Mouse (Mus musculus) ovary, postnatal 14 days (tissue): ENCODE data around the gene Tapbpl.
"Not testable (repeated sequence)": the region's sequence is repeated elsewhere in the genome, so short reads cannot be mapped to it uniquely, and the experiment has no call there.

Source experiments
- DNase-seq: peaks from one replicate; pipeline ENCODE4 v3.0.0; 2022; ENCODE audit warnings: low spot score

Tapbpl gene

GRCm38 (mm10) chr6:125231117-125232044 lies at the start of gene Tapbpl:
TSS of gene Tapbpl (minus strand) at chr6:125231860.
- peak; percentile 41 for DNase-seq

GRCm38 (mm10) chr6:125279729-125280128 lies 48.1 kb upstream of the Tapbpl start:
- DNase-seq: no peak

GRCm38 (mm10) chr6:125274841-125275563 lies 43.3 kb upstream of the Tapbpl start:
- peak; percentile 39 for DNase-seq

GRCm38 (mm10) chr6:125272228-125272785 lies 40.6 kb upstream of the Tapbpl start:
- no peak for DNase-seq

- peak; percentile 91 for DNase-seq
Measured at GRCm38 (mm10) chr6:125271455-125272227, 40.0 kb upstream of the Tapbpl start.

GRCm38 (mm10) chr6:125268799-125269198 lies 37.1 kb upstream of the Tapbpl start:
- DNase-seq: no peak

GRCm38 (mm10) chr6:125267469-125267868 lies 35.8 kb upstream of the Tapbpl start:
- no peak for DNase-seq

- not testable (repeated sequence) for DNase-seq
Measured at GRCm38 (mm10) chr6:125266600-125266999, 34.9 kb upstream of the Tapbpl start.

- no peak for DNase-seq
Measured at GRCm38 (mm10) chr6:125266091-125266490, 34.4 kb upstream of the Tapbpl start.

GRCm38 (mm10) chr6:125265239-125265638 lies 33.6 kb upstream of the Tapbpl start:
- no peak for DNase-seq

- DNase-seq: no peak
Measured at GRCm38 (mm10) chr6:125264219-125264618, 32.6 kb upstream of the Tapbpl start.

GRCm38 (mm10) chr6:125260006-125260555 lies 28.4 kb upstream of the Tapbpl start:
- DNase-seq: no peak

- DNase-seq: no peak
Measured at GRCm38 (mm10) chr6:125256222-125256966, 24.7 kb upstream of the Tapbpl start.

- DNase-seq: no peak
Measured at GRCm38 (mm10) chr6:125255516-125256044, 23.9 kb upstream of the Tapbpl start.

- DNase-seq: no peak
Measured at GRCm38 (mm10) chr6:125253863-125254715, 22.4 kb upstream of the Tapbpl start.

GRCm38 (mm10) chr6:125252711-125253110 lies 21.1 kb upstream of the Tapbpl start:
- no peak for DNase-seq

- DNase-seq: no peak
Measured at GRCm38 (mm10) chr6:125252285-125252684, 20.6 kb upstream of the Tapbpl start.

GRCm38 (mm10) chr6:125244551-125244950 lies 12.9 kb upstream of the Tapbpl start:
- no peak for DNase-seq

GRCm38 (mm10) chr6:125241566-125241965 lies 9.9 kb upstream of the Tapbpl start:
- no peak for DNase-seq

- no peak for DNase-seq
Measured at GRCm38 (mm10) chr6:125240617-125241016, 9.0 kb upstream of the Tapbpl start.
